Mouse (Mus musculus) layer of hippocampus, adult 8-10 months (tissue): ENCODE results near the gene Praf2. TPM values are rescaled to one million over a fixed set of nuclear protein-coding genes. Genes with fewer than 3 reads are reported as not detected.
"Not testable (repeated sequence)": the region's sequence is repeated elsewhere in the genome, so short reads cannot be mapped to it uniquely, and the experiment has no call there.

ENCODE experiments used
- DNase-seq, 2 experiments: peaks; one replicate each; pipeline ENCODE4 v3.0.0; 2022; ENCODE audit warnings: low spot score in 2 of 2
- total RNA-seq, 4 experiments: library from RNA; stranded (reverse); gene quantifications; 2 replicates each; pipeline ENCODE4 v1.2.4; 2022

Praf2 gene
- 100 to 1,000 TPM in 2 of 4 experiments, 10 to 100 TPM in 2; 90.4 to 101 (median 96.8) TPM for total RNA-seq

GRCm38 (mm10) chrX:7728215-7728921 is at the start of gene Praf2:
Praf2 (plus strand) TSS chrX:7728439.
- DNase-seq: peak; percentile 75 to 83

- no peak for DNase-seq
Measured at GRCm38 (mm10) chrX:7678986-7679385, 49.3 kb upstream of the Praf2 start.

- peak; percentile 56 to 84 for DNase-seq
Measured at GRCm38 (mm10) chrX:7679405-7680056, 48.7 kb upstream of the Praf2 start.

- DNase-seq: no peak
Measured at GRCm38 (mm10) chrX:7680057-7680412, 48.2 kb upstream of the Praf2 start.

GRCm38 (mm10) chrX:7680864-7681263 is 47.4 kb upstream of the Praf2 start, which contains the start of gene Magix:
Magix (minus strand) TSS chrX:7681251.
- no peak for DNase-seq

GRCm38 (mm10) chrX:7688321-7688720 is 39.9 kb upstream of the Praf2 start:
- no peak for DNase-seq

- no peak for DNase-seq
Measured at GRCm38 (mm10) chrX:7690486-7690885, 37.8 kb upstream of the Praf2 start.

- no peak for DNase-seq
Measured at GRCm38 (mm10) chrX:7692862-7693261, 35.4 kb upstream of the Praf2 start.

GRCm38 (mm10) chrX:7696520-7696919 is 31.7 kb upstream of the Praf2 start:
- DNase-seq: no peak

- DNase-seq: peak; percentile 77 to 85
Measured at GRCm38 (mm10) chrX:7696954-7697381, 31.3 kb upstream of the Praf2 start, which contains the start of gene Gpkow. Gpkow (plus strand) TSS chrX:7697131.

- DNase-seq: not testable (repeated sequence)
Measured at GRCm38 (mm10) chrX:7713764-7714134, 14.5 kb upstream of the Praf2 start.

GRCm38 (mm10) chrX:7714135-7714899 is 13.9 kb upstream of the Praf2 start, which contains the start of gene Wdr45:
Wdr45 (plus strand) TSS chrX:7714333.
- DNase-seq: peak; percentile 94 to 96

GRCm38 (mm10) chrX:7716058-7716457 is 12.2 kb upstream of the Praf2 start:
- not testable (repeated sequence) for DNase-seq

GRCm38 (mm10) chrX:7721514-7722281 is 6.5 kb upstream of the Praf2 start, which contains the start of gene Gm45208:
Gm45208 (plus strand) TSS chrX:7722245.
- DNase-seq: peak; percentile 46 to 66

- no peak for DNase-seq
Measured at GRCm38 (mm10) chrX:7722282-7722611, 6.0 kb upstream of the Praf2 start.

GRCm38 (mm10) chrX:7722691-7723090 is 5.5 kb upstream of the Praf2 start:
- no peak for DNase-seq

- no peak for DNase-seq
Measured at GRCm38 (mm10) chrX:7724135-7724534, 4.1 kb upstream of the Praf2 start.

GRCm38 (mm10) chrX:7725841-7726240 is 2.4 kb upstream of the Praf2 start:
- DNase-seq: no peak

- no peak for DNase-seq
Measured at GRCm38 (mm10) chrX:7727176-7727575, 1.1 kb upstream of the Praf2 start.

- DNase-seq: no peak
Measured at GRCm38 (mm10) chrX:7728922-7729265, 655 bp downstream of the Praf2 start.

GRCm38 (mm10) chrX:7733571-7734156 is 5.4 kb downstream of the Praf2 start:
- DNase-seq: peak in 1 of 2 experiments; percentile 51
